Mouse (Mus musculus) forebrain, embryonic 14.5 days (tissue): ENCODE data around the gene Plxna4. TPM values are rescaled to one million over a fixed set of nuclear protein-coding genes. Genes with fewer than 3 reads are reported as not detected.

Source experiments
- ATAC-seq: fragments of 200-750 bp; cut with Nextera tagmentation; 2 replicates; pipeline ENCODE4 v1.8.0; 2017; ENCODE audit warnings: mild to moderate bottlenecking, moderate library complexity
- DNase-seq: peaks from one replicate; pipeline ENCODE4 v3.0.0-alpha.2; 2015; ENCODE audit warnings: low spot score
- H3K27ac ChIP-seq: fragments of 300-500 bp; sonication (generic); 2 replicates; pipeline ENCODE4 v1.5.1; 2014; ENCODE audit warnings: low read depth, mild to moderate bottlenecking, control low read depth, low read length, moderate library complexity
- H3K27me3 ChIP-seq: fragments of 300-500 bp; sonication (generic); replicated peaks from 2 replicates; pipeline ENCODE4 v1.6.1; 2014; ENCODE audit warnings: low read length, control low read depth, mixed read lengths; ENCODE audit not compliant: control insufficient read depth, insufficient read depth
- H3K36me3 ChIP-seq: fragments of 300-500 bp; sonication (generic); 2 replicates; pipeline ENCODE4 v1.6.1; 2014; ENCODE audit warnings: low read length, control low read depth; ENCODE audit not compliant: control insufficient read depth, insufficient read depth
- H3K4me1 ChIP-seq: fragments of 300-500 bp; sonication (generic); 2 replicates; pipeline ENCODE4 v1.6.1; 2014; ENCODE audit warnings: antibody characterized with exemption, low read length, control low read depth; ENCODE audit not compliant: control insufficient read depth, insufficient read depth
- H3K4me2 ChIP-seq: fragments of 300-500 bp; sonication (generic); 2 replicates; pipeline ENCODE4 v1.6.1; 2014; ENCODE audit warnings: mild to moderate bottlenecking, control low read depth, low read length
- H3K4me3 ChIP-seq: fragments of 300-500 bp; sonication (generic); 2 replicates; pipeline ENCODE4 v1.5.1; 2014; ENCODE audit warnings: low read depth, low read length, control low read depth
- H3K9ac ChIP-seq: fragments of 300-500 bp; sonication (generic); 2 replicates; pipeline ENCODE4 v1.6.1; 2014; ENCODE audit warnings: mild to moderate bottlenecking, low read length, control low read depth, moderate library complexity
- H3K9me3 ChIP-seq: fragments of 300-500 bp; sonication (generic); replicated peaks from 2 replicates; pipeline ENCODE4 v1.6.1; 2016; ENCODE audit warnings: low read length, control low read depth, mixed read lengths; ENCODE audit not compliant: control insufficient read depth
- WGBS: fragments of 180-500 bp; shearing (Covaris S2); extraction: QIAGEN DNeasy Blood & Tissue Kit; methylation state at CpG from one replicate; pipeline ENCODE4 v1.1.7; 2014; 5-methylcytosine and 5-hydroxymethylcytosine counted together
- polyA plus RNA-seq: library from polyadenylated mRNA; unstranded; fragments of >200 nt; fragmentation: Nextera tagmentation; extraction: Ambion mirVana; gene quantifications from 2 replicates; pipeline ENCODE4 v1.2.1, GENCODE M21; 2014

Gene Plxna4
- polyA plus RNA-seq, 1 experiment from 2014 or later, result 19.9 TPM

GRCm38 (mm10) chr6:32357497-32357896 lies 230.5 kb downstream of the Plxna4 start:
- WGBS, result 78% methylated on average over 5 of the region's 5 CpGs
- DNase-seq (no peak), ATAC-seq (no peak)
- Histone ChIP-seq H3K9me3 (no peaks in the 10 kb centered on the region), H3K27ac (peak overlapping the region; percentile 14; the same call in 1 of the 2 replicates), H3K4me1 (peaks cover 3% of the 10 kb centered on the region), H3K4me3 (no peak overlapping the region), H3K9ac (no peak overlapping the region), H3K4me2 (no peak overlapping the region), H3K36me3 (no peaks in the 10 kb centered on the region), H3K27me3 (no peaks in the 10 kb centered on the region)

- DNase-seq (peak; percentile 36), ATAC-seq (no peak)
- Histone ChIP-seq H3K27me3 (no peaks in the 10 kb centered on the region), H3K4me3 (no peak overlapping the region), H3K4me1 (no peaks in the 10 kb centered on the region), H3K9me3 (no peaks in the 10 kb centered on the region), H3K27ac (no peak overlapping the region), H3K4me2 (no peak overlapping the region), H3K9ac (no peak overlapping the region), H3K36me3 (no peaks in the 10 kb centered on the region)
- WGBS, result 92% methylated on average over 4 of the region's 4 CpGs
These were observed 232.4 kb downstream of the Plxna4 start for GRCm38 (mm10) chr6:32355559-32355958.

GRCm38 (mm10) chr6:32348996-32349395 lies 239.0 kb downstream of the Plxna4 start:
- Histone ChIP-seq H3K4me2 (no peak overlapping the region), H3K4me3 (no peak overlapping the region), H3K9ac (no peak overlapping the region), H3K27me3 (no peaks in the 10 kb centered on the region), H3K9me3 (no peaks in the 10 kb centered on the region), H3K27ac (no peak overlapping the region), H3K4me1 (no peaks in the 10 kb centered on the region), H3K36me3 (no peaks in the 10 kb centered on the region)
- ATAC-seq, result no peak
- DNase-seq, result no peak
- 73% methylated on average over 2 of the region's 2 CpGs for WGBS

GRCm38 (mm10) chr6:32348126-32348525 lies 239.9 kb downstream of the Plxna4 start:
- H3K36me3 ChIP-seq, result no peaks in the 10 kb centered on the region
- no peak overlapping the region for H3K4me2 ChIP-seq
- no peaks in the 10 kb centered on the region for H3K4me1 ChIP-seq
- no peak overlapping the region for H3K4me3 ChIP-seq
- H3K9ac ChIP-seq, result no peak overlapping the region
- ATAC-seq, result no peak
- H3K27me3 ChIP-seq, result no peaks in the 10 kb centered on the region
- H3K9me3 ChIP-seq, result no peaks in the 10 kb centered on the region
- no peak overlapping the region for H3K27ac ChIP-seq
- DNase-seq, result no peak
- 81% methylated on average over 6 of the region's 6 CpGs for WGBS

- no peak overlapping the region for H3K9ac ChIP-seq
- no peak for ATAC-seq
- DNase-seq, result no peak
- no peaks in the 10 kb centered on the region for H3K36me3 ChIP-seq
- no peak overlapping the region for H3K4me2 ChIP-seq
- H3K4me1 ChIP-seq, result no peaks in the 10 kb centered on the region
- no peak overlapping the region for H3K27ac ChIP-seq
- 77% methylated on average over 2 of the region's 2 CpGs for WGBS
- H3K9me3 ChIP-seq, result no peaks in the 10 kb centered on the region
- H3K27me3 ChIP-seq, result no peaks in the 10 kb centered on the region
- H3K4me3 ChIP-seq, result no peak overlapping the region
These were observed 242.0 kb downstream of the Plxna4 start for GRCm38 (mm10) chr6:32346015-32346414.

GRCm38 (mm10) chr6:32342727-32343126 lies 245.3 kb downstream of the Plxna4 start:
- Histone ChIP-seq H3K9ac (no peak overlapping the region), H3K9me3 (no peaks in the 10 kb centered on the region), H3K27ac (no peak overlapping the region), H3K4me3 (no peak overlapping the region), H3K27me3 (no peaks in the 10 kb centered on the region), H3K36me3 (no peaks in the 10 kb centered on the region), H3K4me1 (peaks cover 2% of the 10 kb centered on the region; the same call in 1 of the 2 replicates), H3K4me2 (no peak overlapping the region)
- no peak for ATAC-seq
- no peak for DNase-seq
- WGBS, result 75% methylated on average over 8 of the region's 8 CpGs

GRCm38 (mm10) chr6:32342272-32342671 lies 245.7 kb downstream of the Plxna4 start:
- H3K27ac ChIP-seq, result no peak overlapping the region
- no peaks in the 10 kb centered on the region for H3K36me3 ChIP-seq
- H3K9ac ChIP-seq, result no peak overlapping the region
- H3K4me1 ChIP-seq, result peaks cover 2% of the 10 kb centered on the region; the same call in 1 of the 2 replicates
- no peaks in the 10 kb centered on the region for H3K27me3 ChIP-seq
- no peaks in the 10 kb centered on the region for H3K9me3 ChIP-seq
- DNase-seq (no peak), ATAC-seq (no peak)
- 85% methylated on average over 6 of the region's 6 CpGs for WGBS
- no peak overlapping the region for H3K4me2 ChIP-seq
- H3K4me3 ChIP-seq, result no peak overlapping the region

- ATAC-seq (no peak), DNase-seq (no peak)
- no peak overlapping the region for H3K4me3 ChIP-seq
- no peak overlapping the region for H3K27ac ChIP-seq
- no peak overlapping the region for H3K4me2 ChIP-seq
- WGBS, result 57% methylated on average over 8 of the region's 8 CpGs
- H3K9me3 ChIP-seq, result no peaks in the 10 kb centered on the region
- H3K9ac ChIP-seq, result no peak overlapping the region
- no peaks in the 10 kb centered on the region for H3K36me3 ChIP-seq
- H3K4me1 ChIP-seq, result peaks cover 2% of the 10 kb centered on the region; the same call in 1 of the 2 replicates
- no peaks in the 10 kb centered on the region for H3K27me3 ChIP-seq
These were observed 249.5 kb downstream of the Plxna4 start for GRCm38 (mm10) chr6:32338416-32338943.

- H3K36me3 ChIP-seq, result no peaks in the 10 kb centered on the region
- no peaks in the 10 kb centered on the region for H3K27me3 ChIP-seq
- H3K4me3 ChIP-seq, result no peak overlapping the region
- no peak overlapping the region for H3K27ac ChIP-seq
- ATAC-seq (no peak), DNase-seq (no peak)
- H3K4me1 ChIP-seq, result peaks cover 19% of the 10 kb centered on the region
- H3K9me3 ChIP-seq, result no peaks in the 10 kb centered on the region
- H3K4me2 ChIP-seq, result no peak overlapping the region
- H3K9ac ChIP-seq, result no peak overlapping the region
These were observed 256.7 kb downstream of the Plxna4 start for GRCm38 (mm10) chr6:32331281-32331680.
